Mouse (Mus musculus) kidney, postnatal 4 days (tissue): Measurements from ENCODE around the gene Eef2kmt.
"Not testable (repeated sequence)": the region's sequence is repeated elsewhere in the genome, so short reads cannot be mapped to it uniquely, and the experiment has no call there.

ENCODE experiments used
- DNase-seq, 2 experiments: peaks; one replicate each; pipeline ENCODE4 v3.0.0; 2021; ENCODE audit warnings: mixed read lengths in 2 of 2

The Eef2kmt gene

GRCm38 (mm10) chr16:5255779-5256496, at the start of gene Eef2kmt:
TSS of gene Eef2kmt (minus strand) at chr16:5255983.
- peak; percentile 99 for DNase-seq

GRCm38 (mm10) chr16:5295238-5295637, 39.5 kb upstream of the Eef2kmt start:
- DNase-seq, result no peak

DNA sequence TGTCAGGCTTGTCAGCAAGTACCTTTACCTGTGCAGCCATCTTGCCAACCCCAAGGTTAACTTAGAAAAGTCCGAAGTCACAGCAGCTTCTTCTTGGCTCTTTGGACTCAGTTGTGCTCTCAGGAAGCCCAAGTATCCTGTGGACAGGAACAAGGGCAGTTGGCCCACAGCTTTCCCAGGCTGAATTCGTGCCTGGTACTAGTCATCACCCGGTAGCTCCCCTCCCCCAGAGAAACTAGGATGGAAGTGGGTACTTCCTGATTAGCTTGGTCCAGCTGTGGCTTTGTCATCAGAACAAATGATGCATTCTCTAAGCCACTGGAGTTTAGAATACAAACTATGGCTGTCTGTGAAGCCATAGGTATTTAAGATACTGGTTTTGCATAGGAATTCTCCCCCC, 29.6 kb upstream of the Eef2kmt start:
- no peak for DNase-seq

DNA sequence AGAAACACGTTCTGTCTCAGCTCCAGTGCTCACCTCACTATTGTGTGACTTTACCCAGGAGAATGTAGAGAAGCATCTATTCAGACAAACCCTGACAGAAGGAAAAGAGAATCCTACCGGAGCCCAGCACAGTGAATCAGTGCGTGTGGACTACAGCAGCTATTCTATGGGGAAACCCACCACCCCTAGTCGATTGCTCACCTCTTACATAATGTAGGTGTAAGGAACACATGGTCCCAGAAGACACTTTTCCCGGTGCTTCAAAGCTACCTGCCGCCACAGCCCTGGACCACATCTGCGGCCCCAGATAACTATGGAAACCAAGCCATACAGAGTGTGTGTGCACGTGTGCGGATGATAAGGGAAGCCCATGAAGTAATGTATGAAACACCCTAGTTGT, 26.9 kb upstream of the Eef2kmt start:
- DNase-seq, result no peak

DNA sequence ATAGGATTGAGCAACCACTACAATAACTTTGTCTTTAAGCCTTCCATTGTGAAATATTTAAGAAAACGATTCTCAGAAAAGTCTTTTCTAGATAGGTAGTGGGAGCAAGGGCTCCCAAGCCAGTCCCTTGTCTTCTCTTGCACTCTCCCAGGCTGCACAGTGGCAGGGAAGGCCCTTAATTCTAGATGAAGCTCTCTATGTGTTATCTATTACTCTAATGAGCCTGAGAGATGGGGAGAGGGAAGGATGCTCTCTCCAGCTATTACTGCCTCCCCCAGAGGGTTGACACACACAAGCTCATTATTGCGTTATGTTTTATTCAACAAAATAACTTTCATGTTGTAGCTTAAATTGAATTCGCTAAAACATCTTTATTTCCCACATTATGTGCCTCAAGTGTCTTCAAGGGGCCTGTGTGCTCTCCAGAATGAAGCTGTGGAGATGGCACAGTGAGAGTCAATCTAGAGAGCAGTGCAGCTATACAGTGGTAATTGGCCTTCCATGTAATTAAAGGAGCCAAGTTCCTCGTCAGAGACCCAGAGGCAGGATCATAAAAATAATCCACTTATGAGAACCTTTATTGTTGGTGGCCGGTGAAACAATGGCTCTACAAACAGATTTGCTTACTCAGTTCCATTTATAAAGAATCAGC, 23.9 kb upstream of the Eef2kmt start:
- no peak for DNase-seq

GRCm38 (mm10) chr16:5272371-5272770, 16.6 kb upstream of the Eef2kmt start:
- no peak for DNase-seq

DNA sequence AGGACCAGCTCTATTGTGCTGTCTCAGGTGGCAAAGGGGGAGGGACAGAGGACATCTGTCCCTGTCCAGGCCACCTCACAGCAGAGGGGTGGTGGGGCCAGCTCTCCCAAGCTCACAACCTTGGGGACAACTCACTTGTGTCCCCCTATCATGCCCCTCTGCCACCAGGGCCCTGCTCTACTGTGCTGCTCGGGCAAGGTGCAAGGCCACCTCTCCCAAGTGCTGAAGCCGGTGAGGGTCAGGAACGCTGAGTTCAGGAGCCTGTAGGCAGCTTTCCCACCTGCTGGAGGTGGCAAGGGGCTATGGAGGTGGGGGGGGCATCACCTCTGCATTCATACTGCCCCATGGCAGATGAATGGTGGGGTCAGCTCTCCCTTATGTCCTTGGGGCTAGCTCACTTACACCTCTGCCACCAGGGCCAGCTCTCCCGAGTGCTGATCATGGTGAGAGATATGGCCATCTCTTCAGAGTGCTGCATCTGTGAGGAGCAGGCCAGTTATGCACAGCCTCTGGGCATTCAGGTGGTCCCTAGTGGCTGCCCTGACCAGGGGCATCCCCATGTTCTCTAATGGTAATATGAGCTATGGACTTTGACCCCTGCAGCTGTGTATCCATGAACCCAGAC, 15.7 kb upstream of the Eef2kmt start:
- DNase-seq, result no peak

DNA sequence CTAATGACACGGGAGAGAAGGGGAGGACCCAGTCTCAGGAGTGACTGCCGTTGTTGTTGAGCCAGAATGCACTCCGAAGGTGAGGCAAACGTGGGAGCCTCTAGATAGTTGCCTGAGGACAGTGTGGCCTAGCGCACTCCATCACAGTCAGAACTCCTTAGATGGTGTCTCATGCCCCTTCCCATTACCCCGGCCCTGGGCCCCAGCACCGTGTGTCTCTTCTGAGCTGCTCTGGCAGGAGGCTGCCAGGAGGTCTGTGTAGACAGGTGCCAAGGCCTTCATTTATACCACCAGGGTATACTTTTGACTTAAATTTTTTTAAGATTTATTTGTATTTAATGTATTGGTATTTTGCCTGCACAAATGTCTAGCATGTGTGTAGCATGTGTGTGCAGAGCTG, 8.1 kb upstream of the Eef2kmt start:
- DNase-seq, result no peak

DNA sequence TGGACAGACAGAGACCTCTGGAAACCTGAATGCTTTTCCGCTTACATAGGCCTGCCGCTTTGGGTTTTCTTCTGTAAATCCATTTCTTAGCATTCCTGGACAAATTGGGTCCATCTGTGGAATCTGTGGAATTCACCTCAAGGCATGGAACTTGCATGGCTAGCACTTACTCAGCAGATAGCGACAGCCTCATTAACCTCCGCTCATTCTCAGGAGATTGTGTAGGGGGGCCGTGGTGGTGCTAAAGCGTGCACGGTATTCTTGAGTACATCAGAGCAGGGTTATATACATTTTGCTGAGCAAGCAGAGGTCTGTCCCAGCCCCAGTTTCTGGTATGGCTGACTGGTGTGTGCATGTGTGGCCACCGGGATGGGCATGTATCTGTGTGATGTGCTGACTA, 7.4 kb upstream of the Eef2kmt start:
- DNase-seq, result no peak

DNA sequence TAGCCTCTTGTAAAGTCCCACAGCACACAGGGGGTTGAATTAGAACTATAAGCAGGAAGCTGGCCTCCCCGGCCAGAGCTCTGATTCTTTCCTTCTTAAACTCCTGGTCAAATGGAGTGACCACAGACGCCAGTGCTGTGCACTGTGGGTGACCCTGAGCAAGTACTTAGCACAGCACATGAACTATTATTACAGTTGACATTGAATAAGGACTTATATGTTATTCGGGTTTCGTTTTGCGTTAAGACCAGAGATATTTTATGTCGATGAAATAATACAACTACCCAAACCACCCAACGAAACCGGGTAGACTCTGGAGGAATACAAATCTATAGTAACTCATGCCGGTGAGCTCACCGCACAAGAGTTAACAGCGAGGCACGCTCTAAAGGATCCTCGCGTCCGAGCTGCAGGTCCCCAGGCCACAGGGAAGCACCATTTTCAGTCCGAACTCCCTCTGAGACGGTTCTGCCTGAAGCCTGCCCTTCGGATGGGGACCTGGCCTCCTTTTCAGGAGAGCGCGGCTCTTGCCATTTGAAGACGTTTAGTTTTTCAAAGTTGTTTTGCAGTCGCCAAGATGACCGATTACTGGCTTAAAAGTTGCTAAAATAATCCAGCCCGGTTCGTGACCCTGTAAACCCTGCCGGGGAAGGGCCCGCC, 572 bp downstream of the Eef2kmt start:
- peak in 1 of 2 experiments; percentile 15 for DNase-seq

DNA sequence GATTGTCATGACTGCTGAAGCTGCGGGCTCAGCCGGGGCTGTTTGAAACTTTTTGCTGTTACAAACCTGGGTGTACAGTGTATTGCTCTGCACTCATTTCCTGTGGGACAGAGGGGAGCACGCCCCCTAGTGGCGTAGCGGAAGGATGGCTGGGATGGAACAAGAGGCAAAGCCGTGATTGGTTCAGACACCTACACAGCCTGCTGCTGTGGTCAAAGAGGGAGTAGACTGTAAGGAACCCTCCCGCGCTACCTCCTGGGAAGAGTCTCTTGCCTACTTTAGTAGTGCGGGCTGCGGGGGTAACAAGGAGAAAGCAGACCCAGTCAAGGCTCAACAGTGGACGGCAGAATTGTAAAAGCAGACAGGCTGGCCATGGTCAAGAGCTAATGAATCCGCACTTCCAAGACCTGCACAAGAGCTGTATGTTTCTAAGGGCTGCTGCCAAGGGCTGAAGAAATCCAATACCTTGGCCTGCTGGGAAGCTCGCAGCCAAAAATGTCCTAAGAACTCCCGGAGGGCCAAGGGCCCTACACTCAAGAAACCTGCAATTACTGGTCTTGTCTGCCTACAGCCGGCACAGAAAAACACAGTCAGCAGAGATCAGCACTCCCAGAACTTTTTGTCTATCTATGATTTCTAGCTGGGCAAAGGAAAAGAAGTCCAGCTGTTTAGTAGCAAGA, 1.3 kb downstream of the Eef2kmt start:
- peak; percentile 84 to 90 for DNase-seq

- DNase-seq, result no peak
These were observed 3.5 kb downstream of the Eef2kmt start for GRCm38 (mm10) chr16:5252260-5252659.

GRCm38 (mm10) chr16:5250891-5251290, 4.9 kb downstream of the Eef2kmt start:
- DNase-seq, result no peak

DNA sequence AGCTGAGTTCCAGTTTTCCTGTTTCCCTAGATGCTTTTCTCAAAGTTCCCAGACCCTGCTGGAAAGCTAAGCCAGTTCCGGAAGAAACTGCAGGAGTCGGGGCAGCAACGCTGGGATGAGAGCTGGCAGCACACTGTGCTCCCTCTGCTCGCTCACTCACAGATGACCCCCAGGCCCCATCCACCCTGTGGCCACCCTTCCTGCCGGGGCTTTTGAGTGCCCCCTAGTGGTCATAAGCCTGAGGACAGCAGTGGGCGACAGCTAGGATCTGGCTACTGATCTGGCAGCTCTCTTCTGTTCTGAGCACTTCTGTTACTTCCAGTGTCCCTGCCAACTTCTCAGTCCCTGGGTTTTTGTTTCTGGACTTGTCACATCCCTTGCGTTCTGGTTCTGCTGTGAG, 11.4 kb downstream of the Eef2kmt start:
- peak; percentile 72 to 76 for DNase-seq

- no peak for DNase-seq
These were observed 12.9 kb downstream of the Eef2kmt start for GRCm38 (mm10) chr16:5242882-5243281.

DNA sequence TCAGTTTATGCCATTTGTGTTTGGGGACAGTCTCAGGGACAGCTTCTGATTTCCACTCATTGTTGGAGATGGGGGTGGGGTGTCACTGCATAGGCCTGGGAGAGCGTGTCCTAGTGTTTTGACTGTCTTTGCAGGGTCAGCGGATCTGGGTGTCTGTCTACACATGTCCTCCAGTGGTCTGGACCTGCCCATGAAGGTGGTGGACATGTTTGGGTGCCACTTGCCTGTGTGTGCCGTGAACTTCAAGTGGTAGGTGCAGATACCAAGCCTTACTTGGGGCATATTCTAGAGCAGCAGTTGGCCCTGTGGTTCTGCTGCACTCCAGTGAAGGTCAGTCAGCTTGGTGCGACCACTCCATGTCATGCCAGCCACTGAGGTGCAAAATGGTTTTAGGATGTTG, 13.4 kb downstream of the Eef2kmt start:
- DNase-seq, result no peak

- DNase-seq, result peak; percentile 94 to 96
These were observed 22.1 kb downstream of the Eef2kmt start, which contains the start of gene Alg1 for GRCm38 (mm10) chr16:5233418-5234313. TSS of gene Alg1 (plus strand) at chr16:5233621.

- DNase-seq, result no peak
These were observed 22.8 kb downstream of the Eef2kmt start for GRCm38 (mm10) chr16:5232982-5233381.

GRCm38 (mm10) chr16:5228103-5228502, 27.7 kb downstream of the Eef2kmt start:
- not testable (repeated sequence) for DNase-seq

DNA sequence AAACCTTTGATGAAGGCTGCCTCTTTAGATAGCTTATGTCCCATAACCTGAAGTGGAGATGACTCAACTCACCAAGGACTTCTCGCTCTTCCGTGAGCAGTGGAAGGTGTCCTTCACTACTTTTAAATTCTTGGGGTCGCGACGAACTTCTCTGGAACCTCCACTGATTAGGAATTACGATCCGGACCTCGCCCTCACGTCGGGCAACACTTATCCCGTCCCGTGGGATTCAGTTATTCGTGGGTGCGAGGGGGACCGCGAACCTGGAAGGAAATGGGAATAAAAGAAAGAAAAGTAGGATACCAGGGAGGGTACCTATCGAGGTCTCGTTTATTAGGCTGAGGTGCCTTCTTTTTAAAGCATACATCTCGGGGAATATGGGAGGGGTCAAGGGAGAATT, 28.3 kb downstream of the Eef2kmt start:
- not testable (repeated sequence) for DNase-seq

DNA sequence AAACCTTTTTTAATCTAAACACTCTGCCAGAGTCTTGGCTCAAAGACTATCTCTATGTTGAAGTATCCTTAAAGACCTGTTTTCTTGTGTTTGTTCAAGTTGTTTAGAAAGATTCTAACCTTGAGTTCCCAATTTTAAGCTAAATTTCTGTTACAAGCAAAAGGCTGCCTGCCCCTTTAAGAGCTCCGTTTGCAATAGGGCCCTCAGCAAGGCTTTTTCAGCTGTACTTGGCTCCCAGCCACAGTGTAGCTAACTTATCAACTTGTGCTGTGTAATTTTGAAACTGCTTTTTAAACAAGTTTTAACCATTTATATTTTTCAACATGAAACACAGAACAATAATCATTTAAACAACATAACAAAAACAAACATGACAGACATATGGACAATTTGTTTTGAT, 29.2 kb downstream of the Eef2kmt start:
- DNase-seq, result peak; percentile 24 to 32

DNA sequence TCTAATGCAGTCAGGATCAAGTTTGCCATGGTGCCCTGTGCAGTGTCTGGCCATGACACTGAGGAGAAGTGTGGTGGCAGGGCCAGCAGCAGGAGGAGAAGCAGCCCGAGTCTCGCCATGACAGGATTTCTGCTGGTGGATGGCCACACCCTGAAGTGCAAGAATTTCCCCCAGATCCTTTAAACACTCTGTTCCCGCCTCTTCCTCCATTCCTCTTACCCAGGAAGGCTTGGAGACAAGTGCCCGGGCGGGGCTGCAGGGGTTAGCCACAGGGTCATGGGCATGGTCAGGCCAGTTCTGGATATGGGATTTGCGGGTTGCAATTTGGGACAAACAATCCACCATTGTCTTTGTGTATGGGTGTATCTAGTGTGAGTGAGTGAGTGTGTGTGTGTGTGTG, 33.6 kb downstream of the Eef2kmt start, which contains the start of gene AU021092:
AU021092 (minus strand) TSS at position 160 of the 400 bp plus-strand sequence.
- peak in 1 of 2 experiments; percentile 34 for DNase-seq
